Mouse (Mus musculus): ENCODE measurements around the gene Rhebl1. TPM values are rescaled to one million over a fixed set of nuclear protein-coding genes. Genes with fewer than 3 reads are reported as not detected.
"Not testable (repeated sequence)": the region's sequence is repeated elsewhere in the genome, so short reads cannot be mapped to it uniquely, and the experiment has no call there.

Gene Rhebl1
- polyA plus RNA-seq, 1 experiment = 24.6 TPM

GRCm38 (mm10) chr15:98928598-98929240 lies 34.4 kb upstream of the Rhebl1 start:
- DNase-seq (ENCODE audit: low read depth) = peak; percentile 88
- TF ChIP-seq POLR2A (IDR thresholded peaks at IDR 0.05; ENCODE audit: borderline replicate concordance, extremely low read depth, insufficient read depth, insufficient read length, poor library complexity, severe bottlenecking) (no peak), CTCF (IDR thresholded peaks at IDR 0.05; ENCODE audit: borderline replicate concordance, extremely low read depth, insufficient read depth, insufficient read length) (peak; percentile 79)

DNA sequence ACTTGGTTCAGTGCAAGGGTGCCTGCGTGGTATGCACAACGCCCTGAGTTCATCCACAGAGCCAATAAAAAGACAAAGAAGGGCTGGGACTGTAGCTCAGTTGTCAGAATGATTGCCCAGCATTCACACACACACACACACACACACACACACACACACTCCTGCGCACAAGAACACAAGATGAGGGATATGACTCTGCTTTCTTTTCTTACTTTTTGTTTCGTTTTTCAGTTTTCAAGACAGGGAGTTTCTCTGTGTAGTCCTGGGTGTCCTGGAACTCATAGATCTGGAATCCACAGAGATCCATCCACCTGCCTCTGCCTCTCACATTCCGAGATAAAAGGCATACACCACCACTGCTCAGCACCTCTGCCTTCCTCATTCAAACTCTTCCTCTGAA lies 33.2 kb upstream of the Rhebl1 start:
- DNase-seq (ENCODE audit: low read depth) = no peak
- no peak for TF ChIP-seq POLR2A (IDR thresholded peaks at IDR 0.05; ENCODE audit: borderline replicate concordance, extremely low read depth, insufficient read depth, insufficient read length, poor library complexity, severe bottlenecking)
- TF ChIP-seq CTCF (IDR thresholded peaks at IDR 0.05; ENCODE audit: borderline replicate concordance, extremely low read depth, insufficient read depth, insufficient read length) = no peak

DNA sequence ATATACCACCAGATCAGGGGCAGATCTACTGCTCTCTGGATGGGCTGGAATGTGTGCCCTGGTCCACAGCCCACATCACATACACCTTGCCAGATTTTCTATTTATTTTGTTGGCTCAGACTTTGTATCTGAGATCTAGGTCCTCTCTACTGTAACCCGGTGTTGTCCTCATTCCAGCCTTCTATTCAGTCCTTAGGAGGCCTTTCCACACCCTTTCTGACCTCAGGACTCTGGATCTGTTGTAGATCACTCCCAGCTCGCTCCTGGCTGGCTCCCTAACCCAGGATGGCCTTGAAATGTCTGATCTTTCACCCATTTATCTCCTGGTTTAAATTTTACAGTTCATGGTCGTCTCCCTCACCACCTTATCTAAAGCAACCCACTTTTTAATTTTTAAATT lies 30.3 kb upstream of the Rhebl1 start:
- TF ChIP-seq CTCF (IDR thresholded peaks at IDR 0.05; ENCODE audit: borderline replicate concordance, extremely low read depth, insufficient read depth, insufficient read length) = no peak
- TF ChIP-seq POLR2A (IDR thresholded peaks at IDR 0.05; ENCODE audit: borderline replicate concordance, extremely low read depth, insufficient read depth, insufficient read length, poor library complexity, severe bottlenecking) = no peak
- no peak for DNase-seq (ENCODE audit: low read depth)

- TF ChIP-seq POLR2A (IDR thresholded peaks at IDR 0.05; ENCODE audit: borderline replicate concordance, extremely low read depth, insufficient read depth, insufficient read length, poor library complexity, severe bottlenecking) = no peak
- TF ChIP-seq CTCF (IDR thresholded peaks at IDR 0.05; ENCODE audit: borderline replicate concordance, extremely low read depth, insufficient read depth, insufficient read length) = no peak
- no peak for DNase-seq (ENCODE audit: low read depth)
These were observed 28.7 kb upstream of the Rhebl1 start for GRCm38 (mm10) chr15:98923031-98923537.

DNA sequence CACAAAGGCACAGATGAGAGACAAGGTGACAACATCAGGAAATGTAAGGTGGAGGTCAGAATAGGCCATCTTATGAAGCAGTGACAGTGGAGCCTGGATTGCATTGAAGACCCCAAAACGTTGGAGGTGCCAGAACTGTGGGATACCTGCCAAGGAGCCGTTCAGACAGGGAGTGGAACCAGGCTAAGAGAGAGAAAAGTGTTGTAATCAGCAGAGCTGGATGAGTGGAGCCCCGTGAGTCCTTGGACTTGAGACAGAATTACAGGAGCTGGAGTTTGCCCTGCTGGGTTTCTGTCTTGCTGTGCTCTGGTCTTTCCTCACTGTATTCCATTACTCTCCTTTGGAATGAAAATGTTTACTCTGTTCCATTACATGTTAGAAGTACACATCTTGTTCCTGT lies 28.2 kb upstream of the Rhebl1 start:
- no peak for TF ChIP-seq POLR2A (IDR thresholded peaks at IDR 0.05; ENCODE audit: borderline replicate concordance, extremely low read depth, insufficient read depth, insufficient read length, poor library complexity, severe bottlenecking)
- no peak for TF ChIP-seq CTCF (IDR thresholded peaks at IDR 0.05; ENCODE audit: borderline replicate concordance, extremely low read depth, insufficient read depth, insufficient read length)
- no peak for DNase-seq (ENCODE audit: low read depth)

DNA sequence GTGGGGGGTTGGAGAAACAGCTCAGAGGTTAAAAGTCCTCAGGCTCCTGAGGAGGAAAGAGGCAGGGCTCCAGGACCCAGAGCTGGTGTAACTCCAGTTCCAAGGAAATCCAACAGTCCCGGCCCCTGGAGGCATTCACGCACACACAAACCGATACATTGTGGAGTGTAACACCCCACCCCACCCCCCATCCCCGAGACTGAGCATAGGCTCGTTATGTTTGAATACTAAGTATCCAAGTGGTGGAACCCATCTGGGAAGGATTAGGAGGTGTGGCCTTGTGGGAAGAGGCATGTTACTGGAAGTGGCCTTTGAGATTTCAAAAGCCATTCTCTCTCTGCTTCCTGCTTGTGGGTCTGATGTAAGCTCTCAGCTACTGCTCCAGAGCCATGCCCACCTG lies 27.2 kb upstream of the Rhebl1 start:
- no peak for TF ChIP-seq CTCF (IDR thresholded peaks at IDR 0.05; ENCODE audit: borderline replicate concordance, extremely low read depth, insufficient read depth, insufficient read length)
- no peak for TF ChIP-seq POLR2A (IDR thresholded peaks at IDR 0.05; ENCODE audit: borderline replicate concordance, extremely low read depth, insufficient read depth, insufficient read length, poor library complexity, severe bottlenecking)

DNA sequence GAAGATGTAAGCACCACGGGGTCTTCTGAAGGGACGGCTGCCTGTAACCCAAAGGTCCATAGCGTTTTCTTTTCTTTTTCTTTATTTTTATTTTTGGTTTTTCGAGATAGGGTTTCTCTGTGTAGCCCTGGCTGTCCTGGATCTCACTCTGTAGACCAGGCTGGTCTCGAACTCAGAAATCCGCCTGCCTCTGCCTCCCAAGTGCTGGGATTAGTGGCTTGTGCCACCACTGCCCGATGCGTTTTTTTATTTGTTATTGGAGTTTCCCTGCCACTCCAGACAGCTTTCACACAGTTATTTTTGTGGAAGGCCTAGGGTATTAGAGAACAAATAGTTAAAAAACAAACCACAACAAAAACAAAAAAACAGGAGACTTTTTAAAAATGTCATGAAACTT lies 24.2 kb upstream of the Rhebl1 start:
- DNase-seq (ENCODE audit: low read depth) = not testable (repeated sequence)

More for the DNA sequence above, 27.2 kb upstream of the Rhebl1 start:
- no peak for DNase-seq (ENCODE audit: low read depth)

GRCm38 (mm10) chr15:98917538-98918498 lies 23.5 kb upstream of the Rhebl1 start, which contains the start of gene Lmbr1l:
Lmbr1l (minus strand) TSS chr15:98918231.
- no peak for TF ChIP-seq CTCF (IDR thresholded peaks at IDR 0.05; ENCODE audit: borderline replicate concordance, extremely low read depth, insufficient read depth, insufficient read length)
- peak; percentile 49; the same call in 1 of the 2 replicates for TF ChIP-seq POLR2A (IDR thresholded peaks at IDR 0.05; ENCODE audit: borderline replicate concordance, extremely low read depth, insufficient read depth, insufficient read length, poor library complexity, severe bottlenecking)
- peak; percentile 100 for DNase-seq (ENCODE audit: low read depth)

GRCm38 (mm10) chr15:98917091-98917490 lies 22.8 kb upstream of the Rhebl1 start:
- TF ChIP-seq POLR2A (IDR thresholded peaks at IDR 0.05; ENCODE audit: borderline replicate concordance, extremely low read depth, insufficient read depth, insufficient read length, poor library complexity, severe bottlenecking) = no peak
- TF ChIP-seq CTCF (IDR thresholded peaks at IDR 0.05; ENCODE audit: borderline replicate concordance, extremely low read depth, insufficient read depth, insufficient read length) = no peak
- DNase-seq (ENCODE audit: low read depth) = peak; percentile 52

DNA sequence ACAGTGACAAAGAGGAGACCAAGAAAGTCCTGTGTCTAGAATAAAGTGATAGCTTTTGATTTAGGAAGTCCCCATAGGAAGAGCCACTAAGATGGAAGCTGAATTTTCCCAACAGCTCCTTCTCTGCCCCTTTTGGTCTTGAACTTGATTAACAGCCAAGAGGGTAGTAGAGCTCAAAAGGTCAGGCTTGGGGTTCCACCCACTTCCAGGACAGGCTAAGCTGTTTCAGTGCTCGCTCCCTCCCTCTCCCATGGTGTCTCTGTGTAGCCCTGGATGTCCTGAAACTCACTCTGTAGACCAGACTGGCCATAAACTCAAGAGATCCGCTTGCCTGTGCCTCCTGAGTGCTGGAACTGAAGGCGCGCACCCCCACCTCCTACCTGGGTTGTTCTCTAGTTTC lies 21.7 kb upstream of the Rhebl1 start:
- no peak for DNase-seq (ENCODE audit: low read depth)
- no peak for TF ChIP-seq CTCF (IDR thresholded peaks at IDR 0.05; ENCODE audit: borderline replicate concordance, extremely low read depth, insufficient read depth, insufficient read length)
- TF ChIP-seq POLR2A (IDR thresholded peaks at IDR 0.05; ENCODE audit: borderline replicate concordance, extremely low read depth, insufficient read depth, insufficient read length, poor library complexity, severe bottlenecking) = no peak

GRCm38 (mm10) chr15:98914903-98915302 lies 20.6 kb upstream of the Rhebl1 start:
- TF ChIP-seq POLR2A (IDR thresholded peaks at IDR 0.05; ENCODE audit: borderline replicate concordance, extremely low read depth, insufficient read depth, insufficient read length, poor library complexity, severe bottlenecking) (no peak), CTCF (IDR thresholded peaks at IDR 0.05; ENCODE audit: borderline replicate concordance, extremely low read depth, insufficient read depth, insufficient read length) (no peak)
- DNase-seq (ENCODE audit: low read depth) = no peak
